Mouse (Mus musculus) activated CD4-positive, CD25-positive, alpha-beta regulatory T cell, adult 4 months (primary cell): ENCODE measurements around the gene Ak9. TPM values are rescaled to one million over a fixed set of nuclear protein-coding genes. Genes with fewer than 3 reads are reported as not detected.

Source experiments
- polyA plus RNA-seq, 2 experiments: library from polyadenylated mRNA; unstranded; fragments of 100-300 nt; shearing (Covaris generic); gene quantifications; one replicate each; pipeline ENCODE4 v1.2.1; 2017

Gene Ak9
- polyA plus RNA-seq, 2 experiments from 2014 or later = 0.09 TPM; not detected in 1

Other genes starting within 250 kb of the Ak9 start
- gene Gpr6, start 231.7 kb upstream of the Ak9 start, polyA plus RNA-seq = not detected
- gene Fig4, start 720 bp upstream of the Ak9 start, polyA plus RNA-seq = 10 to 100 TPM in 1 of 2 experiments, 1 to 10 TPM in 1; 9.9 to 13.1 TPM
- 10 to 100 TPM; 22.2 to 30.7 TPM for gene Zbtb24, start 146.4 kb downstream of the Ak9 start, polyA plus RNA-seq
- gene Mical1, start 172.3 kb downstream of the Ak9 start, polyA plus RNA-seq = 10 to 100 TPM; 67.8 to 99.6 TPM
- 10 to 100 TPM; 23.2 to 25.9 TPM for gene Smpd2, start 186.4 kb downstream of the Ak9 start, polyA plus RNA-seq
- gene Ppil6, start 186.5 kb downstream of the Ak9 start, polyA plus RNA-seq = under 1 TPM in 1 of 2 experiments, not detected in 1; 0.89 TPM
- 100 to 1,000 TPM; 202 to 222 TPM for gene Cd164, start 215.4 kb downstream of the Ak9 start, polyA plus RNA-seq